Mouse (Mus musculus): ENCODE data around the gene Ifngr1. TPM values are rescaled to one million over a fixed set of nuclear protein-coding genes. Genes with fewer than 3 reads are reported as not detected.

Ifngr1 gene
- 13.0 TPM for polyA plus RNA-seq (2014; fragmentation: Illumina TruSeq; extraction: RNeasy Lipid Tissue Mini Kit (QIAGEN cat#74804); ENCODE audit: low read depth, low replicate concordance)

GRCm38 (mm10) chr10:19591641-19592441, at the start of gene Ifngr1:
Gene Ifngr1 (plus strand): TSS chr10:19591949.

GRCm38 (mm10) chr10:19621408-19622048, 29.8 kb downstream of the Ifngr1 start, which contains the start of gene Il22ra2:
Gene Il22ra2 (plus strand): TSS chr10:19621998.

Other genes with a start within 250 kb of the Ifngr1 start
- not detected for gene Olig3, start 235.4 kb upstream of the Ifngr1 start, polyA plus RNA-seq (2014; fragmentation: Illumina TruSeq; extraction: RNeasy Lipid Tissue Mini Kit (QIAGEN cat#74804); ENCODE audit: low read depth, low replicate concordance)
- gene Il22ra2, start 30.0 kb downstream of the Ifngr1 start, polyA plus RNA-seq (2014; fragmentation: Illumina TruSeq; extraction: RNeasy Lipid Tissue Mini Kit (QIAGEN cat#74804); ENCODE audit: low read depth, low replicate concordance), result not detected
- 1.8 TPM for gene Il20ra, start 120.6 kb downstream of the Ifngr1 start, polyA plus RNA-seq (2014; fragmentation: Illumina TruSeq; extraction: RNeasy Lipid Tissue Mini Kit (QIAGEN cat#74804); ENCODE audit: low read depth, low replicate concordance)